Mouse (Mus musculus) CH12F3 (cell line): ENCODE results near the gene Tmem117.

Source experiments
- in situ Hi-C: fragments of 300-500 bp; cut with MboI; formaldehyde crosslinking; loops from 2 replicates; pipeline ENCODE4 v1.14.3; 2020; ENCODE audit warnings: low sequenced_read_pairs

Tmem117 gene

DNA sequence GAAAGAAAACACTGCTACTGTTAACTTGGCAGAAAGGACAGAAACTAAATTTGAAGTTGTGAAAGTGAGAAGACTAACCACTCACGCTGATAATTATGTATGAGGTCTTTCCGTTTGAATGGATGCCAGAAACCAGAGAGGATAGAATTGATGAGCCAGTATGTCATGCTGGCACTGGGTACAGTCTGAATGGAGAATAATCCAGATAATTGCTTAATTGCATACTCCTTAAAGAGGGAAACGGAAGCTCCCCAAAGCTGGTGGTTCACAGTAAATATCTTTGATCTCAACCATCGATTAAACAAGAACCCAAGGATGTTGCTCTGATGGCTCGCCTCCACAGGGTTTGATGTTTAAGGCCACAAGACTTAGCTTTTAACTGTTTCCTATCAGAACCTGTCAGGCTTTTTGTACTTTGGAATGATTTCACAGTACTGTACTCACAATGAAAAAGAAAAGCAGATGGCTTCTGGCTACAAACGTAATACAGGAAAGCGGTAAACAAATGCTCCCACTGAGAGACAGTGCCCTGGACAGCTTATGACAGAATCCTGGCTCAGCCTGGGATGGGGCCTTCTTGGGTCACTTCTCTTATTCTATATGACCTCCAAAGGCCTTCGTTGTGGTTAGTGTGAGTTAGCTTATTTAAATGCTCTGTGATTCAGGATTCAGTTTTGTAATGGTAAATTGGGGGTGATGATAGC lies 376.2 kb downstream of the Tmem117 start:
- in situ Hi-C loops, result no loop called here

DNA sequence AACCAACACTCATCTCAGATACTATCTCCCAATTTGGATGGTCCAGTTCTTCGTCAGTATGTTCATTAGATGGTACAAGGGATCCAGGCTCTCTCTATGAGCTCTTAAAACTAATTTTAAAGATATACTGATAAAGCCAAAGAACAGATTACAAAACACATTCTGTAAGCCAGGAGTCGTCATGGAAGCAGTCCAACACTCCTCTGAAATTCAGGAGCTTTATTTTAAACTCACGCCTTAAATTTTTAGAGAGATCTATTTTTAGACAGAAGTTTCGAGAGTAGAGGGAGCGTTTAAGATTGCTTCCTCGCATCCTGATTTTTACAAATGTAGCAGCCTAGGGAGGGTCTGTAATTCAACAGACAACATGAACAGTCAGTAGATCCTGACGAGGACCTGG lies 393.2 kb downstream of the Tmem117 start:
- in situ Hi-C loops, result no loop called here

DNA sequence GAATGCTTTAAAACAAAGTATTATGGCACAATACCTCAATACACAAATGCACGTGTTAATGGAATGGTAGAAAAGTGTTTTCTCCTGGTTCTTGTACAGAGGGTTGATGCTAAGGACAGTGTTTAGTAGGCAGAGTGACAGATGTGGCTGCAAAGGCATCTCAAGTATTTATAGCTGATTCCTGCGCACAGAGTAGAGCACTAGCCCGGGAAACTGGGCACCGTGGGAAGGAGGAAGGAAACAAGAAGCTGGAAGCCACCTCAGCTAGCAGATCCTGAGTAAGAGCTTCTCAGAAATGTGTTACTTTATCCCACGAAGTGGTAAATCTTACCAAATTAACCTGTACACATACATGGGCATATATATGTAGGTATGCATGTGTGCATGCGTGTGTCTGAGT lies 395.4 kb downstream of the Tmem117 start:
- in situ Hi-C loops, result no loop called here

DNA sequence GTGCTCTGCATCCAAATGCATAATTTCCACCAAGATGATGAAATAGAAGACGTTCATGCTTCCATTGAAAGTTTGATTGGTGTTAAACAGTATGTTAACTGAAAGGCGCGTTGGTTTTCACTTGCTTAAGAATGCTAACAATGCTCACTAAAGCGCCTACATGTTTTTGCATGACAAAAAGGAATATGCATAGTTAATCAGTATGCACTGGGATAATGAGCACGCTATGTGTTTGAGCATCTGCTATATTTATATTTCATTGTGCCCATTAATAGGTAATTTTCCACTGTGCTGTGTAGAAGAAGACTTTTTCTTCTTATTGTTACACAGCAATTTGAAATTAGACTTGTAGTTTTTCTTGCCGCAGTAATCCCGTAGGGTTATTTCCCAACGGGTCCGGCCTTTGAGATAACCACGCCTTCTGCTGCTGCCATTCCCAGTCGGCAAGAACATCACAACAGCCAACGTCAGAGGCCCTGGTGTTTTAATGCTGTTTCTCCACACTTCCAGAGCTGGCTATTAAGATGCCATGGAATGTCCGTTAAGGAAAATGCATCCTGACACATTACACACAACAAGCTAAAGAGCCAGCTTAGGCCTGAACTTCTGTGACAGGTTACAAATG lies 399.9 kb downstream of the Tmem117 start:
- in situ Hi-C loops, result no loop called here

DNA sequence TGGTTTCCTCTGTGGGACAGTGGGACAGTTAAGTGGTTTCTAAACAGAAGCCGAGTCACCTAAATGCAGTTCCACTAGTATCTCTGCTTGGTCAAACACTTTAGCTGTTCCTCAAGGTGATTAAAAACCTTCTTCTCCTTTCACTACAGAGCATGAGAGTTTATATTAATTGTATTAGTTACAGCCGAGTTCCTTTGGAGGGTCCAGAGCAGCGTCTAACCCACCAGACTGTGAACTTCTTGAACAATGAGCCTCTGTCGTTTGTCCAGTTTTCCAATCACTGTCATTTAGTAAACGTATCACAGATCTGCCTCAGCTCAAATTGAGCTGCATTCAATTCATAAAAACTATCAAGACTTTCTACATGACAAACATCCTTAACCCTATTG lies 400.4 kb downstream of the Tmem117 start:
- in situ Hi-C loops, result no loop called here

DNA sequence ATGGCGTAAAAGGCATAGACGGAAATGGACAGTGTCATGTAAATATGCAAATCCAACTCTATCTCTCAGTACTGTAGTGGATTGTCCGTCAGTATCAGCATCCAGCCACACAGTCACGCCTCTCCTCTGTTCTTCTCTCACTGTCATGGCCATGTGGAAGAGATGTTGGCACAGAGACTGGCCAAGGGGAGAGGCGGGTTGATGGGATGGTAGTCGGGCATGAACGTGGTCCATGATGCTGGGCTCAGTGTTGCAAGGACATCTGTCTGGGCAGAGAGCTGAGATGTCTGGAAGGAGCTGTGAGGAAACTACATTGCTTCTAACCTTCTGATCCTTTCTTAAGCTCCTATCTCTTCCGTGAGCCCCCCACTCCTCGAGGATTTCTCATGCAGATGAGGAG lies 413.4 kb downstream of the Tmem117 start:
- in situ Hi-C loops, result no loop called here

DNA sequence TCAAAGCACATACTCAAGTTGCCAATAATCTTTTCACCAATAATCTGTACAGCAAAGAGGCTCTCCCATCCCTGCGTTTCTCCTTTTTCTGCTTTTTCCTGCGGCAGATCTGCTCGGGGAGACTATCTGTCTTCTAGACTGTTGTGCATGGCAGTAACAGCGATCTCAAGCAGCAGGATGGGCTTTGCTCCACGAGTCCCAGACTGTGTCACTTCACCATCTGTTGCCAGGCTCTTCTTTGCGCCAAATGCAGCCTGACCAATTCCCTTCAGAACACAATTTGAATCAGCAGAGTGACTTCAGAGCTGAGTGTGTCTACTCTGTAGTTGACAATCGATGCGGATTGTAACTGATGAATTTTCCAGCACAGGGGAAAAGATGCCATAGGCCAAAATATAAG lies 415.0 kb downstream of the Tmem117 start:
- in situ Hi-C loops, result no loop called here

DNA sequence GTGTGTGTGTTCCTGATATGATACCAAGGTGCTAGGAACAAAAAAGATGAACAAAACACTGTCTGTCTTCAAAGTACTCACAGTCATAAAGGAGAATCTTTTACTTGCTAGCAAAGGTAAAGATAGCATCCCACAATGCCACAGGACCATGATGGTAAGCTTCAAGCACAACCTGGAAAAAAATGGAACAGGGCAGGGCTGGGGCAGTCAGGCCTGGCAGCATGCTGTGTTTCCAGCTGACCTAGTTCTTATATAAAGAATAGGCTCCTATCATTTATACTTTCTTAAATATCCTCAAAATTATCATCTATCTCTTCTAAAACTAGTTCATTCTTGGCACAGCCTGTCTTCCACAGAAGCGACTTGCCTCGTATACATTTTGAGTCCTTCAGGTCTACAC lies 418.5 kb downstream of the Tmem117 start:
- in situ Hi-C loops, result no loop called here

DNA sequence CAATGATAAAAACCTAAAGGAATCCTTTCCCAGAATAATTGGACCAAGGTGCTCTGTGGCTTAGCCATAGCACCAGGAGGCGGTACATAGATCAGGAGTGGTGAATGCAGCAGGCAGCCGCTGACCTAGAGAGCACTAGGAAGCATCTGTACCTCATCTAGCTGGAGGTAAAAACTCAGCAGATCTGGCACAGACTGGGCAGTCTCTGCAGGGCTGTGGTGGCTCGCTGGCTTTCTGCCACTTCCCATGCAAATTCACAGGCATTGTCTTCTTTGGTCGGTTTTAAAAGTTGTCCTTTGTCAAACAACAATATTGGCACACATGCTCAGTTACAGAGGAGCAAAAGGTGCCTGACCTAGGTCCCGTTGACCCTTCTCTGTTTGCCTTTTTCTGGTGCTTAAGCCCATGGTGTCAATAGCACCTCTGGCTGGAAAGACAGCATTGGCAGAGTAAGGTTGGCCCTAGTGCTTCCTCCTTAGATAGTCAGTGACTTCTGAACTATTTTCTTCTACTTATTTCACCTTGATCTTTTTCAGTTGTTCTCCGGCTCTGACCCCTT lies 420.2 kb downstream of the Tmem117 start:
- in situ Hi-C loops, result no loop called here

DNA sequence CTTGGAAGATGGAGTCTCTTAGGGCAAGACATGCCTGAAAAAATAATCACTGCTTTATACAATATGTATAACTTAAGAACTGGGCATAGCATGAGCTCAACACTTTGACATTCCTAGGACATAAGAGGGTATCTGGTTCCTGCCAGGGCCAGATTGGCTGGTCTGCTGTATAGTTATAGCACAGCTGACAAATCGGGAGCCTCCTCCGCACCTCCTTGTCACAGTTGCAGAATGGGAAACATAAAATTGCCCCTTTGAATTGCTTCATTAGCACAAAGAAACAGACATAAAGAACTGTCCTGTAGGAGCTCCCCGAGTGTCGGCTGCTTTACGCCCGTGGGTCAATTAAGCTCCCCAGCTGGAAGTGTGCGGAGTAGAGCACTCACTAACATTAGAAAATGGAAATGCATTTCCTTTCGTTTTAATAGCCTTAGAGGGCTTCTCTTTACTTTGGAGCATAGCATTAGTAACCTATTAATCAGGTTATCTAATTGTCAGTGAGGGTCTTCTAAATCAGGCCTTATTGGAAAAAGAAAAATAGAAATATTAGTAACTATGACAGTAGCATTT lies 426.1 kb downstream of the Tmem117 start:
- in situ Hi-C loops, result no loop called here

DNA sequence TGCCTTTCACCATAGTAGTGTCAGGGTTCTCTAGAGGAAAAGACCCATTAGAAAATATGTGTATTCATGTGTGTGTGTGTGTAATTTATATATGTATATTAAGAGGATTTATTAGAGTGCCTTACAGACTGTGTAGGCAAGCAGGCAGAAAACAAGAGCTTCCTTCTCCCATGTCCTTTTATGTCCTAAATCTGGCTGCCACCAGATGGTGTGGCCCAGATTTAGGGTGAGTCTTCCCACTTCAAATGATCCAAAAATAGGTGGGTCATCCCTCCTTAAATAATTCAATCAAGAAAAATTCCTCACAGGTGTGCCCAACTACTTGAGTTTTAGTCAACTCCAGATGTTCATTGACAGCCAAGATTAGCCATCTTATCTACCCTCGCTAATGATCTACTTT lies 439.0 kb downstream of the Tmem117 start:
- in situ Hi-C loops, result no loop called here

DNA sequence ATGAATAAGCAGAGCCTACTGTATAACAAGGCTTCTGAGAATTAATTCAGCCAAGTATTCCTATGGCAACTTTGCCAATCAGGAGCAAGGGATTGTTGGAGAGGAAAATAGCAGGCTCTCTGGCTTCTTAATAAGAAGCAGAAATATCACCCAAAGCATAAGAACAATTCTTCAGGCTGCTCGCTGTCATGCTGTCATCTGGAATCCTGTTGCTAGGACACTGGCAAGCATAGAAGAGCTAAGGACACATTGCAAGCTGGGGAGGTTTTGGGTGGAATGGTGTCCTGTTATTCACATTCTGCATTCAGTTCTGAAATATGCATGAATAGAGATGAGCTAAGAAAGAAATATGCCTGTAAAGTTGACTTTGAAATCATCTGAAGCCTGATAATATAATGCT lies 439.8 kb downstream of the Tmem117 start:
- in situ Hi-C loops, result no loop called here

DNA sequence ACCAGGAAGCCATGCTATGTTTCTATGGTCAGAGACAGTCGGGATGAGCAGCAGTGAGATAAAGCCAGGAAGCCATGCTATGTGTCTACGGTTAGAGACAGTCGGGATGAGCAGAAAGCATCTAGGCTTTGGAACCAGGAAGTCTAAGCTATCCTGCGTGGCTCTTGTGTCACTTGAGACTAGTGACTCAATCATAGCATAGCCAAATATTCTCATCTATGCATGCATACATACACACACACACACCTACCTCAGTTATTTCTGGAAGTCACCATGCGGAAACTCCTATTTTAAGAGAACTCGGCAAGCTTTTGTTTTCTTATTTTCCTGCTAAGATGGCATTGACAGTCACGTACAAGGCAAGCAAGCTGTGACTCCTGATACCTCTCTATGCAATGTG lies 441.8 kb downstream of the Tmem117 start:
- in situ Hi-C loops, result no loop called here

DNA sequence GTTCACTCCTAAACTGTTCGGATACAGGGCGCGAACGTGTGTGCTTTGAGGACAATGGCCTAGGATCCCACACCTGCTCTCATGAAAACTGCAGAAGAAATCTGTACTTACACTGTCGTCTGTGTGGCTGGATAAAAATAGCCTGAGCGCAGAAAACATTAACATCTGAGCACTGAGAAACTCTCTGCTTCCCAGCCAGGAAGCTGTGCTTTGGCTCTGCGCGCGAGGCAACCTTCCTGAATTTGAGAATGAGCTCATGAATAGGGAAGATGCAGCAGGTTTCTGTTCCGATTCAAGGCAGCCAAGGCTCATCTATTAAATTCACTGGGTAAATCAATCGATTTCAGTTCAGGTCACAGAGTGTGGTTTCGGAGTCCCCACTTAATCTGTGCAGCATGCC lies 446.3 kb downstream of the Tmem117 start:
- in situ Hi-C loops, result no loop called here

DNA sequence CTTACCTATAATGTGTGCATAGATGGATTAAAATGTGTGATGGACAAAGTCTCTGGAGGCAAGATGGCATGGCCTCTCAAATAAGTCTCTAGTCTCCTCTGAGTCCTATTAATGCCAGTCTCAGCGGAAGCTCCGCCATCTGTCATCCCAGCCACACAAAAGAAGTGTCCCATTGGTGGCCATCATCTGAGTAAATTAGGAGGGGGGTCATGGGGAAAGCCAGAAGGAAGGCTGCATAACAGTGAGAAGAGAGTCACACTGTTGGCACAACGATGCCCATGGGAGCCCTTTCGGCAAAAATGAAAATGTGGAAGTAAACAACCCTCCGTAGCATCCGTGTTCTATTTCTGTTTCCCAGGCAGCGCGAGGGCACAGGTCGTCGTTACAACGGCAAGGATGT lies 452.6 kb downstream of the Tmem117 start:
- in situ Hi-C loops, result no loop called here

DNA sequence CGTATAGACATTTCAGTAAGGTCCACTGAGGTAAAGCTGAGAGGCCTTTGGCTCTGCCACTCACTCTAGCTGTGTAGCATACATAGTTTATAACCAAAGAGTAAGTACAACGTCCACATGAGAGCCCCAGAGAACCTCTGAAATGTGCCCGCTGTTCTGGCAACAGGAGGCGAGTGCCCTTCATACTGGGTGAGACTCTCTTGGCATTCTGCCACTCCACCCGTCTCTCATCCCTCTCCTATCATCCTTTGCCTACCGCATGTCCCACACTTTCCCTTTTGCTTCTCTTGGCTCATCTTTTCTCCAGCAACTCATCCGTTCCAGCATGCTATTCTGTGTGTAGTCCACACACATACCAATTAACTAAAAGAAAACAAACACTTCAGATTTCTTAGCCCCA lies 456.9 kb downstream of the Tmem117 start:
- in situ Hi-C loops, result no loop called here

DNA sequence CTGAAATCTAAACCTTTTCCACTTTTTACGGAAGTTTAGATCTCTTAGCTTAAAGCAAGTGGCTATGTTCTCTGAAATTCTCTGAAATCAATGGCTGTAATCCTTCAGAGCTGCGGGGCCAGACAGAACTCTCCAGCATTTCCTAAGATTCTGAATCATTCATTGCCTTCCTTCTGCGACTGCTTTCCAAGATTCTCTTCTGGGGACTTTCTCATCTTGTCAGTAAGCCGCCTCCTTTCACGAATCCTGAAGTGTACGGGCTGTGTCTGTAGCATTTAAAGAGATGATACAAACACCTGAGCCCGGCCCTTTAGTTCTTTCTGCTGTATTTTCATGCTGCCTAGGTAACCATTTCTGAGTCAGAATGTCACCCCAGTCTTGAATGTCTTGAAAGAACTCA lies 471.1 kb downstream of the Tmem117 start:
- in situ Hi-C loops, result no loop called here

DNA sequence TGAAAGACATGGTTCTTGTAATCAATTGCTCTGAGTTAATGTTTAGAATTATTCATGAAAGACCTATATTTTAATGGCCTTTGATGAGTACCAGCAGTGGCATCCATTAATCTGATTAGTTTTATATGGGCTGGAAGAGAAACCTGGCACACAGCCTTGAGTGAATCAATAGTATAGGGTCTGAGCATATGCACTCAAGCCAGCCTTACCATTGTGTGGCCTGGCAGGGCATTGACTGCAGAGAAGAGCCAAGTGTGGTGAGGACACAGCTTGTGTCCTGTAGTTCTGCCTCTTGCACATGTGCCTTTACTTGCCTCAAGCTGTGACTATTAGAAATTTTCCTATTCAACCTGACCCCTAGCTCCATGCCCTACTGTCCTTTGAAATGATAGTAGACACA lies 472.5 kb downstream of the Tmem117 start:
- in situ Hi-C loops, result no loop called here

DNA sequence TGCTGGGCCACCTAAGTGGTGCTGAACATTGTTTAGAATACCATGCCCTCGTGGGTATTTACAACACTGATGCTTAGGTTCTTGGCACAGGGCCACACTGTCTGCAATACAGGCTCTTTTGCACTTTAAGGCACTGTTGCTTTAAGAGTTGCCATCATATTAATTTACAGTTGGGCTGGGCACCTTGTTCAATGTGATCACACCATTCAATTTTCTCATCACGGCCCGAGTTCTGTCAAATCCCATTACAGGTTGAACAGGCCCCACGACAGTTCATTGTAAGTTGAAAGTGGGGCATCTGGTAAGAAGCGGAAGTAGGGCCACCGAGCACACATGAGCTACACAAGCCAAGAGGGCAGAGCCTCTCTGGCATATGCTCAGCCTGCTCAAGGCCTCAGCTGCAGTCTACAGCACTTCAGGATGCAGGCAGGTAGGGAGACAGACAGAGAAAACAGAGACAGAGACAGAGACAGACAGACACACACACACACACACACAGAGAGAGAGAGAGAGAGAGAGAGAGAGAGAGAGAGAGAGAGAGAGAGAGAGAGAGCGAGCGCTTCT lies 478.3 kb downstream of the Tmem117 start:
- in situ Hi-C loops, result no loop called here

DNA sequence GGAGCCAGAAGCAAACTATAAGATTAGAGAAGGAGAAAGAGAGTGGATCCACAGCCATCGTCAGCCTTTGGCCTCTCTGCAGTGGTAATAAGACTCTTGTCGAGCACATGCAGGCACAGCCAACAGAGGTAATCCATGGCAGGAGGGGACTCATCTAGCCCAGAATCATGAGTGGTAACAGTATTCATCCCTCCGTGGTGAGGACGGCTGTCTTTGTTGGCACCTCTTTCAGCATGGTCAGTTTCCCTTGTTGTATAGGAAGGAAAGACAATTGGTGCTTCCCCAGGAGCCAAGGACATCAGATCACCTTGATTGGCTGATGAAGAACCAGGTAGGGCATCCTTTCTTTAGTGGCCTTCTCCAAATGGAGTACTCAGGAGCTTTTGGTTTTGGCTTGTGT lies 479.6 kb downstream of the Tmem117 start:
- in situ Hi-C loops, result no loop called here

DNA sequence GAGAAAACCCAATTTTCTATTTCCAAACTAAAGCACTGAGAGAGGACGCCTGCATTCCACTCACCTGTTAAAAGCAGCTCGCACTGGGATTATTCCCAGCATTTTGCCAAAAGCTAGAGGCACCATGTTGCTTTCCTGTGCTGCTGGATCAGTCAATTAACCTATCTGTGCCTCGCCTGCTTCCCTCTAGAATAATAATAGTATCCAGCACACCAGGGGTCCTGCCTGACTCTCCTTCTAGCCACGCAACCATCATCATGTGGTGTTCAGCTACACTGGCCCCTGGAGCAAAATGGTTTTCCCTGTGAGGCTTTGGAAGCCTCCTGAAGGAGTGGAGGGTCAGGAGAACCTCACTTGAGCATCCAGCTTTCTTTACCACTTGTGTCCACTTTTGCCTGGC lies 502.4 kb downstream of the Tmem117 start:
- in situ Hi-C loops, result no loop called here
